Mouse (Mus musculus) layer of hippocampus, adult 9-11 months (tissue): Measurements from ENCODE around the gene Fam120c.
"Not testable (repeated sequence)": the region's sequence is repeated elsewhere in the genome, so short reads cannot be mapped to it uniquely, and the experiment has no call there.

ENCODE experiments used
- DNase-seq: peaks from one replicate; pipeline ENCODE4 v3.0.0; 2022

Fam120c gene

DNA sequence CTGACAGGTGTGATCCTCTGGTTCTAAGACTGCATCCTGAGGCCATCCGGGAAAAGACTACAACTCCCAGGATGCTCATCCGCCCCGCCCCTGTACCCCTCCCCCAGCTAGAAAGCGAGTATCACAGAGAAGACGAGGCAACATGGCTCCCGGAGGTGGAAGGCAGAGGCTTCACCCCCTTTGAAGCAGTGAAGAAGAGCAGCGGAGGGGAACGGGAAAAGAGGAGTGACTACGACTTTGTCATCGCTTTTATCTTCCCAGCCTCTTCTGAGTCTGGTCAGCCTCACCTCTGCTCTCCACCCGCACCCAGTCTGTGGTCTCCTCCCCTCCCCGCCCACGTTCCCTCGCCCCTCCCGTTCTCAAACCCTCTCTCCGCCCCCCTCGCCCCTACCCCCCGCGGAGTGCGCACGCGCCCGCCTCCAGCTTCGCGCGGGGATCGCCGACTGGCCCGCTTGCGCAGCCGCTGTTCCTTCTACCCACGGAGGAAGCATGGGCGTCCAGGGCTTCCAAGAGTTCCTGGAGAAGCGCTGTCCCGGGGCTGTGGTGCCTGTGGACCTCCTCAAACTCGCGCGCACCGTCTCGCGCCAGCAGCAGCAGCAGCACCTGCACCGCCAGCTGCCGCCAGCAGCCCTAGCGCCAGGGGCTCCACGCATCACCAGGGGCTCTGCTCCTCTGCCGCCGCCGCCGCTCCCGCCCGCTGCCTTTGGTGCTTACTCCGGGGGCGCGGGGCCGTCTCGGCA lies at the start of gene Fam120c:
Fam120c (plus strand) TSS at position 415 of the 740 bp plus-strand sequence.
- peak; percentile 84 for DNase-seq

DNA sequence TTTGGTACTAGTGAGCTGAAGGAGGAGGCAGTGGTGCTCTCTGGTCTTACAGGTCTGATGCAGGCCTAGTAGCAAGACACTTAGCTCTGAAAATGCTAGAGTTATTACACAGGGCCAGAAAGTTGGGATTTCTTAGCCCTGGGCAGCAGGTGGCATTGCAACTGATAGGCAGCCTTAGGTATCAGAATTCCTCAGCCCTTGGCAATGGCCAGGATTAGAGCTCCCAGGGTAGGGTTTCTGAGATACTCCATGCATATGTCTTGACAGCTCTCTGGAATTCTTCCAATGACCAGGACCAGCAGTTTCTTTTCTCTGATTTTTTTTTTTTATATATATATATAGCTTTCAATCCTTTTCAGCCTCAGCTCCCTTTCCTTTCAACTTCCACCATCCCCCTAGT lies 45.6 kb upstream of the Fam120c start:
- DNase-seq: no peak

DNA sequence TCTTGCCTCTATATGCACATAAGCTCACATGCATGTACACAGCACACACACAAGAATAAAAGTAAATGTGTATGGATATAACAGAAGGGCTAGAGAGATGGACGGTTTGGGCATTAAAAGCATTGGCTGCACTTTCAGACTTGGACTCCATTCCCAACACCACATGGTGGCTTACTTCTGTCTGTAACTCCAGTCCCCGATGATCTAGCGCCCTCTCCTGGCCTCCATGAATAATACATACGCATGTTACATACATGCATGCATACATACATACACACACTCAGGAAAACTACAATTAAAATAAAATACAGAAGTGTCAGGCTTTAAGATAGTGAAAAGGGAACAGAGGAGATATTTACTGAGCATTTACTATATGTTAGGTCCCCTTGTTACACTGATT lies 30.2 kb upstream of the Fam120c start:
- DNase-seq: no peak

DNA sequence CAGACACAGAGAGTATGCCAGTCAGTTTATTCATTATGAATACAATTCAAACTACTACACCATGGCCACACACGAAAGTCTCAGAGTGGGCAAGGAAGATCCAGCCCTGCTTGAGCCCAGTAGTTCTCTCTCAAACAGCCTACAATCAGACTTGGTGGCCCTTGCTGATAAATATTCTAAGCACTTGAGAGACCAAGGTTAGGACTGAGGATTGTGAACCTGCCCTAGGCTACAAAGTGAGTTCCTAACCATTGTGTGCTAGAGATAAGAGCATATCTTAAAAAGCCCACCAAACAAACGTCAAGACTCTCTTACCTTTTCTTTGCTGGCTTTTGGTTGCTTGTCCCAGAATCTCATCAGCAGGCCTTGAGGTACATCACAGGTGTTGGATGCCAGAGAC lies 10.4 kb upstream of the Fam120c start:
- no peak for DNase-seq

DNA sequence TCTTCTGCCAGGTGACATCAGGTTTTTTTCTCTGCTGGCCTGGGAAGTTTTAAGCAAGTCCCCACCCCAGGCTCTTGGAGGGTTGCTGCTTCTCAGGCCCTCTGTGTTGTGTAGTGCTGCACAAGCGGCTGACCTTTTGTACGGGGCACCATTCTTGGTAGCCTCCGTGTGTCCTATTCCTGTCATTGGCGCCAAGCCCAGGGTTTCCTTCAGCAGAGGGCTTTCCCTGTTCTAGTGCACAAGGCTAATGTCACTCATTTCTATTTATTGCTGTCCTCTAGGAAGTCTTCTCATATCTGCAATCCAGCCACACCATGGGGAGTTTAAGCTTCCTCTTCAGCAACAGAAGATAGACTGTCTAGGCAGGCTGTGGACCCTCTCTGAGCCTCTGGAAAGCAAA lies 6.2 kb upstream of the Fam120c start:
- no peak for DNase-seq

DNA sequence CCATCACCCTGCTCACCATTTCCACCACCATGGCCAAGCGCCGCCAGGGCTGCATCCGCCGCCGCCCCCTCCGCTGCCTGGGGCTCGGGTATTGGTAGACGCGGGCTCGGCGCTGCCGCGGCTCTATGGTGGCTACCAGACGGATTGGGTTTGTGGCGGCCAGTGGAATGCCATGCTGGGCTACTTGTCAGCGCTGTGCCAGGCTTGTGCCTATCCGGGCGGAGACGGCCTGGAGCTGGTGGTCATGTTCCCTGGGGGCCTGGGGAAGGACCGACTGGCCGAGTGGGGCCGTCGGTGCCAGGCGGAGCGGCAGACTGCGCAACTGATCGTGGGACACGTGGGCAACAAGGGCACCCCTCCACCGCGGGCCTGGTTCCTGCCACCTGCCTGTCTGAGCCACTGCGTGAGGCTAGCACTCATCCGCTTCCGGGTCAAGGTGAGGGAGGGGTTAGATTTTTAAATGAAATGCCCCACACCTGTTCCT lies 568 bp downstream of the Fam120c start:
- peak; percentile 44 for DNase-seq

DNA sequence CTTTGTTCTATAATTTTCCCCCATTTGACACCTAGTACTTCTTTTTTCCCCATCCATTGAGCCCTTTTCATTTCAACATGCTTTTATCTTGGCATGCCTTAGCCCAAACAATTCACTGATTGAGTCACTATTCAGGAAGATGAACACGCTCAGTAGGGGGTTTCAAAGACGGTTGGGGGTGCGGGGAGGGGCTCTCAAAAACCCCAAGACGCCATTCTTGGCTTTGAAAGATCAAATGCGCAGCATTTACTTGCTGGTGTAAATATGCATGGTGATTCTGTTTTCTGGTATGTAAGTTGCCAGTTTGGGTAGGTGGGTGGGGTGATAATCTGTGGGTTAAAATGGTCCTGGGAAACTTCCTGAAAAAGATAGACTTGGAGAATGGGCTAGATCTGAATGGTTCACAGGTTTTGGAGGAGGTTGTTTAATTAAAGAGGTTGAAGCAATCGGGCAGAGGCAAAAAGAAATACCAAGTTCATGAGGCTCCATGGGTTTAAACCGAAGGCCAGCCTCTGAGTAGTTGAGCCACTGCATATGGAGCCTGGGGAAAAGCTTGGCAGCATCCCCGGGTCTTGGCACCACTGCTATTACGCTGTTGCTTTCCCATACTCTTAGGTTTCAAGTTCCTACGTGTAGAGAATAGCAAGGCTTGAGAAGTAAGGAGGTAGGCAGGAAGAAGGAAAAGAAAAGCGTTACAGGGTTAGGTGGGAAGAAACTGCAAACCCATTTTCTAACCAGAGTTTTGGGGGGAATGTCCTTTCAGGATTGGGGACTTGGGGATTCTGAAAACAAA lies 1.6 kb downstream of the Fam120c start:
- DNase-seq: no peak

DNA sequence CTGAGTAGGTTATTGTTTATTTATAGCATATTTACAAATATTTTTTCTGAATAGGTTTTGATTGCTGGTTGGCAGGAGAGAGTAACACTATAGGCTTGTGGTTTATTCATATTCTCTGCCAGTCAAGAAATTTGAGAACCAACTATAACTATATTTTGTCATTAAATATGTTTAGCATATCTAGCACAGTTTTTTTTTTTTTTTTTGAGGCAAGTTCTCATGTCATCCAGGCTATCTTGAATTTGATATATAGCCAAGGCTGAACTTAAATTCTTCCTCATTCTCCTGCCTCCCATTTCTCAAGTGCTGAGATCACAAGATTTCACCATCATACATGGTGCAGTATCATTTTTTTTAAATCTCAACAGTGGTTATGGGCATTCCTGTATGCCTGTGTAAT lies 3.3 kb downstream of the Fam120c start:
- DNase-seq: no peak

DNA sequence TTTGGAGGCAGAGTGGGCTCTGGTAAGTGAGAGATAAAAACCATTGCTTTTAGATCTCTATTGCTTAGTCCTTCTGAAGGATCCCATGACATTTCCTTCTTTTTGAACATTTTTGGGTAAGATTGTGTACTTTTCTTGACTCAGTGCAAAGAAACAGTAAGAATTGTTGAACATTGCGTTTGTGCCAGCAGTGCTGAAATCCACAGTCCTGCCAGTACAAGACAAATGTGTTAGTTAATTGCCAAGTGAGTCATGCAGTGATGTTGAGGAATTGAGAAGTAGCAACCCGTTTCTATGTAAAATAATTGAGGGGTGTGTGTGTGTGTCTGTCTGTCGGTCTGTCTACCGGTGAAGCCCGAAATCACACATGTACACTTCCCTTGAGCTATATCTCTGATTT lies 5.3 kb downstream of the Fam120c start:
- DNase-seq: peak; percentile 17

DNA sequence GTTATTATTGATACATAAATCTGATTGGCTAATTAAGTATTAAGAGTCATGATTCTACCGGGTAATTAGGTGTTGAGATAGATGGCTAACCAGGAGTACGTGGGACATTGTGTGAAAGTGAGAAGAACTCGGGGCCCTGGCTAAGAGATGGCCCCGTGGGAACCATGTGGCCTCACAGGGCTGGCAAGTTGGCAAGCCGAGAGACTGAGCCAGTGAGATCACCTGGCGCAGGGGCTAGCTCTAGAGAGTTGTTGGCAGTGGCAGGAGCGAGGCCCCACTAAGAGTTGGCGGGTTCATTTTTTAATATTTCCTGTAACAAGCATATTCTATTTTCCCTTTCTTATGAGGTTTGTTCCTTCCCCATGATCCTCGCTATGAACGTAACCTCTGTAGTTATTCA lies 74.8 kb downstream of the Fam120c start:
- DNase-seq: no peak

DNA sequence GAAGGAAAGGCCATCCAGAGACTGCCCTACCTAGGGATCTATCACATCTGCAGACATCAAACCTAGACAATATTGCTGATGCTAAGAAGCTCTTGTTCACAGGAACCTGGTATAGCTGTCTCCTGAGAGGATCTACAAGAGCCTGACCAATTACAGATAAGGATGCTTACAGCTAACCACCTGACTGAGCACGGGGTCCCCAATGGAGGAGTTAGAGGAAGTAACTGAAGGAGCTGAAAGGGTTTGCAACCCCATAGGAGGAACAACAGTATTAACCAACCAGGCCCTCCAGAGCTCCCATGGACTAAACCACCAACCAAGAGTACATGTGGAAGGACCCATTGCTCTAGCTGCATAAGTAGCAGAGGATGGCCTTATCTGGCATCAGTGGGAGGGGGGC lies 76.8 kb downstream of the Fam120c start:
- no peak for DNase-seq

DNA sequence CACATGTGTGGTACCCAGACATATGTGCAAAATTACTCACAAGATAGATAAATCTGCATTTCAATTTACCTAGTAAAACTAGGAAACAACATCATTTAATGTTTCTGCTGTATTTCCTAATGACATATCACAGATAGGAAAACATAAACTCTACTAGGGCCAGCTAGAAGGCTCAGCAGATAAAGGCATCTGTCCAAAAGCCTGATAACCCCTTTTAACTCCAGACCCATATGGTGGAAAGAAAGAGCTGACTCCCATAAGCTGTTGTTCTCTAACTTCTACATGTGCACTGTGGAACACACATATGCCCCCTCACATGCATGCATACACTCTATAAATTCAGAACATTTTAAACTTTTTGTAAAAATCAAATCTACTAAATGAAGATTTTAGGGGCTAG lies 99.7 kb downstream of the Fam120c start:
- DNase-seq: no peak

DNA sequence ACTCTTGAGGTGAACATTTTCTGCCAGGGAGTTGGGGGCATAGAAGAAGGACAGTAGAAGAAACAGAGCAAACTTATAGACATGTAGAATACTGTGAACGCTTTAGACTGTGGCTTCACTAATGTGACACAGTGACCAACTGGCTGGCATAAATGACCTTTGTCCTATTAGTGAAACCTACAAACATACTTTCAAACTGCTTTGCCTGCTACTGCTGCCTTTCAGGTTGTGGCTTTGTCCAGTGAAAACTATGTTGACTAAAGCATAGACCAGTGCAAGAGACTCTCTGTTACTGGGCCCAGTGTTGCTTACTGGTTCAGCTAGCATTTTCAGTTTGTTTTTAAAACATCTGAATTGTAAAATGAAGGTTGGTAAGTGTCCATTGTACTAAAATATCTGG lies 100.2 kb downstream of the Fam120c start:
- DNase-seq: no peak

DNA sequence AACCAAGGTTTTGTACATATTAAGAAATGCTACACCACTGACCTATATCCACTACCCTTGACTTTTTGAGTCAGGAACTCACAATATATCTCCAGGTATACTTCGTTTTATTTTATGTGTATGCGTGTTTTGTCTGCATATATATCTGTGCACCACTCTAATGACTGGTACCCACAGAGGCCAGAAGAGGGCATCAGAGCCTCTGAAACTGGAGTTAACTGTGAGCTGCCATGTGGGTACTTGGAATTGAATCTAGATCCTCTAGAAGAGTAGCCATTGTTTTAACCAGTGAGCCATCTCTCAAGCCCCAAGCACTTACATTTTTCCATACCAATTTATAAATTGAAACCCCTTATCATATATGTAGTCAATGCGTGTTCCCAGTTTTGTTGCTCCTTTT lies 144.2 kb downstream of the Fam120c start:
- DNase-seq: no peak

DNA sequence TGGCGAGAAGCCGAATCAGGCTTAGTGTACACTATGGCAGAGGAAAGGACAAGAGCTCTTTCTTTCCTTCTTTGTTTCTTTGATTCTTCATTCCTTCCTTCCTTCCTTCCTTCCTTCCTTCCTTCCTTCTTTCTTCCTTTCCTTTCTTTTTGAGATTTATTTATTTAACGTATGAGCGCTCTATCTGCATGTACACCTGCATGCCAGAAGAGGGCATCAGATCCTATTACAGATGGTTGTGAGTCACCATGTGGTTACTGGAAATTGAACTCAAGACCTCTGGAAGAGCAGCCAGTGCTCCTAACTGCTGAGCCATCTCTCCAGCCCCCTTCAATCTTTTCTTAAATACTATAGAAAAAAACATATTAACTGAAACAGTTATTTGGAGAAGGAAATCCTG lies 149.3 kb downstream of the Fam120c start:
- not testable (repeated sequence) for DNase-seq

DNA sequence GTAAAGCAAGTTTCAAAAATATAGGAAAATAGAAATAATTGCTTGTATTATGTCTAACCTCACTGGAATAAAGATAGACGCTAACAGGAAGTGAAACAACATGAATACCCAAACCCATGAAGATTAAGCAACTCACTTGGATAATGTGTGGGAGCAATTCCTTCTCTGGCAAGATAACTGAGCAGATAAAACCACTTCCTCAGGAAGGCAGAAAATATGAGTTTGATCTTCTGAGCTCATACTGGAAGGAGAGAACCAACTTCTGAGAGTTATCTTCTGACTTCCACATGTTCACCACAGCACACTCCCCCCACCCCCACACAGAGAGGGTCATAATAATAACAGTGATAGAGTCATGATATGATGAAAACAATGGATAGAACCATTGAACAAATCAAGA lies 152.6 kb downstream of the Fam120c start:
- DNase-seq: no peak

DNA sequence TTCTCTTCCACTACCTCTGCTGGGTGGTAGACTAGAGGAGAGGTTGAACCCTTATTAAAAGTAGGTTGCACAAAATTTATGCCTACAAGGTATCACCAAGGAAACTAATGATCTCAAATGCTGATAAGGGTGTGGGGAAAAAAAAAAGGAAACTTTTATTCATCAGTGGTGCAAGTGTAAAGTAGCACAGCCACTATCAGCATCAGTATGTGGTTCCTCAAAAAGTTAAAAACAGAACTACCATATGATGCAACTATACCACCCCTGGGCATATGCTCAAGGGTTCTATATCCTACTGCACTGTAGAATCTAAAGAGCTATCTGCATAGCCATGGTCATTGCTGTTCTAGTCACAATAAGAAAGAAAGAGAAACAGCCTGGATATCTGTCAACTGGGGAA lies 164.6 kb downstream of the Fam120c start:
- DNase-seq: no peak

DNA sequence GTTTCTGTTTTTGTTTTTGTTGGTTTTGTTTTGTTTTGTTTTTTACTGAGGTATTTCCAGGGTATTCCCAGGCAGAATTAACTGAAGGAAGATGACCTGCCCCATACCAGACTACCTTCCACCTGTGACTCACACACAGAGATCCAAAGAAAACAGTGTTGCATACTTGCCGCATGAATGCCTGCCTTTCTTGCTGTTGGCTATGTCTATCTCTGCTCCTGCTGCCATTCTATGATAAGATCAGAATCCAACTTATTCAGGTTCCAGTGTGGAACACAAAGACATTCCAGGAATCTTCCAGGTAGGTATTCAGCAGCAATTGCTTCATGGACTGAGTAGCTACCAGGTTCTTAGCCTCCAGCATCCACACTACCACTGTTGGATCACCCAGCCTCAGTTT lies 165.9 kb downstream of the Fam120c start:
- no peak for DNase-seq

DNA sequence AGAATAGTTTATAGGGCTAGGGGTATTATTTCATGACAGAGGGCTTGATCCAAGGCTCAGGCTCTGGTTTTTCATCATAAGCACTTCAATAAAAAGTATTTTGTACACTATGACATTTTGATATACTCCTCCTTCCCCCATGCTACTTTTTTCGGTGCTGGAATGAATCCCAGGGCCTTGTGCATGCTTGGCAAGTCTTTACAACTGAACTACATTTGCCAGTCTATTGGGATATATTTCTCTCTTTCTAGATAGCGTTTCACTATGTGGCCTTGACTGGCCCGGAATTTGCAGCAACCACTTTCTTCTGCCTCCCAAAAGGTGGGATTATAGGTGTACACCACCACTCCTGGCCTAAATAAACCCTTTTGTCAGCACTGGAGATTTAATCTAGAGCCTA lies 169.1 kb downstream of the Fam120c start:
- DNase-seq: no peak

DNA sequence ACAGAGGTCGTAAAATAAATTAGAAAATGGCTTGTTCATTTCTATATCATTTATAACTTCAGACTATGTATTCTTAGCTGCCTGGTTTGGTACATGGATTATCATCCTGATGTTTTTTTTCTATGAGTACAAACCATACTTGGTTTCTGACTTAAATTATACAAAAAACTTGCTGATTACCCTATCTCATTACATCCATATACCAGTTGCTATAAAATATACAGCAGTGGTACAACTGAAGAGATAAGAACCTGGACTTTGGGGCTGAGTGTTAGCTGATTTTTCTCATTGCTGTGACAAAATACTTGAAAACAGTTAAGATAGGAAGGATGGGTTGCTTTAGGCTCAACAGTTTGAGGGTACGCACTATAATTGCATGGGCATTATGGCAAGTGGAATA lies 169.7 kb downstream of the Fam120c start:
- no peak for DNase-seq

DNA sequence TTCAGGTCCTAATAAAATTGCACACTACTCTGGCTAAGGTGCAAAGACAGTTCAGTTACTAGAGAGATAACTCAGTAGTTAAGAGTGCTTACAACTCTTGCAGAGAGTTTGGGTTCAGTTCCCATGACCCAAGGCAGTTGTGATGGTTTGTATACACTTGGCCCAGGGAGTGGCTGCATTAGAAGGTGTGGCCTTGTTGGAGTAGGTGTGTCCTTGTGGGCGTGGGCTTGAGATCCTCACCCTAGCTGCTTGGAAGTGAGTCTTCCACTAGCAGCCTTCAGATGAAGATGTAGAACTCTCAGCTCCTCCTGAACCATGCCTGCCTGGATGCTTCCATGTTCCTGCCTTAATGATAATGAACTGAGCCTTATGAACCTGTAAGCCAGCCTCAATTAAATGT lies 174.2 kb downstream of the Fam120c start:
- no peak for DNase-seq

DNA sequence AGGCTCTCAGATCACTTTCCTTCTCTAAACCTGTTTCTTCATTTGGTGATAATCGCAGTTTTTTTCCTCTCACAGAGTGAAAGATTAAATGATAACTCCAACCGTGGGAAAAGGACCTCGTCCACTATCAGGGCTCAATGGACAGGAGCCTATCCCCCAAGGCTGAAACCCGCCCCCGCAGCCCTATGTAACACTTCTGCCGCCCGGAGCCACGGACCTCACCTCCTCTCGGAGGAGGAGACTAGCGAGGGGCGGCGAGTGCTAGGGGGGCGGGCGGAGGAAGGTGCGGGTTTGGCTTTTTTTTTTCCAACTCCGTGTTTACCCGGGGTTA lies 176.1 kb downstream of the Fam120c start:
- DNase-seq: no peak

DNA sequence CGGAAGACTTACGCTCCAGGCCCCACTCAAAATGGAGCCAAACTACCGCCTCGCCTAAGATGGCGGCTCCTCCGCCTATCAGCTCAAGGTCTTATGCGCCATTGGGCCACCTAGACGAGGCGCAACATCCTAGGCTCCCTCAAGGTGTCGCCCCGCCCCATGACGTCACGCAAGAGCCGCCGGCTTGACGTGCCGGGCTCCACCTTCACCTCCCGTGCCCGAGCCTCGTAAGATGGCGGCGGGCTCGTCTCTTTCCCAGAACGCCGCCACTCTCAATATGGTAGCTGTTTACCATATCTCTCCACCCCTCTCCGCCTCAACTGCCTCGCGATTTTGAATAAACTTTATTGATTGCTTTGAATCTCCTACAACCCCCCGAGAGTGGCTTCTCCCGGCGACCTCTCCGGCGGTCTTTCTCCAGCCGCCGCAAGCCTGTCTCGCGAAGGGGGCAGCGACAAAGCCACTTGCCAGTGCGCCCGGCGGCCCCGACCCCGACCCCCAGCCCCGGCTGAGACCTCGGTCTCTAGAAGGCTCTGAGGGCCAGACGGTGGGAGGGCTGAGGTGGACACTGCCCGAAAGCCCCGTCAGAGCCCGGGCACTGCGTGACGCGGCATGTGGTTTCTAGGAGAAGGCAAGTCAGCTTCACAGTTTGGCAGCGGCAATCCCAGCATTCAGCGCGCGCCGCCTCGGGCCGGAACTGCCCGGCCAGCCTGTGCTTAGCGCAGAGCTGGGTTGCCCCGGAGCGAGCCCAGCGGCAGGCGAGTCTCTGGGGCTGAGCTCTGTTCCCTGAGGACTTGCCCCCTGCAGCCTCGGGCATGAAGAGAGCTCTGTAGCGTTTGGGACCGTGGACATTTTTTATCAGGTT lies 176.7 kb downstream of the Fam120c start, which contains the start of gene Phf8:
Phf8 (plus strand) TSS at position 215 of the 865 bp plus-strand sequence.
- peak; percentile 97 for DNase-seq
